In the genomic region with DNA sequence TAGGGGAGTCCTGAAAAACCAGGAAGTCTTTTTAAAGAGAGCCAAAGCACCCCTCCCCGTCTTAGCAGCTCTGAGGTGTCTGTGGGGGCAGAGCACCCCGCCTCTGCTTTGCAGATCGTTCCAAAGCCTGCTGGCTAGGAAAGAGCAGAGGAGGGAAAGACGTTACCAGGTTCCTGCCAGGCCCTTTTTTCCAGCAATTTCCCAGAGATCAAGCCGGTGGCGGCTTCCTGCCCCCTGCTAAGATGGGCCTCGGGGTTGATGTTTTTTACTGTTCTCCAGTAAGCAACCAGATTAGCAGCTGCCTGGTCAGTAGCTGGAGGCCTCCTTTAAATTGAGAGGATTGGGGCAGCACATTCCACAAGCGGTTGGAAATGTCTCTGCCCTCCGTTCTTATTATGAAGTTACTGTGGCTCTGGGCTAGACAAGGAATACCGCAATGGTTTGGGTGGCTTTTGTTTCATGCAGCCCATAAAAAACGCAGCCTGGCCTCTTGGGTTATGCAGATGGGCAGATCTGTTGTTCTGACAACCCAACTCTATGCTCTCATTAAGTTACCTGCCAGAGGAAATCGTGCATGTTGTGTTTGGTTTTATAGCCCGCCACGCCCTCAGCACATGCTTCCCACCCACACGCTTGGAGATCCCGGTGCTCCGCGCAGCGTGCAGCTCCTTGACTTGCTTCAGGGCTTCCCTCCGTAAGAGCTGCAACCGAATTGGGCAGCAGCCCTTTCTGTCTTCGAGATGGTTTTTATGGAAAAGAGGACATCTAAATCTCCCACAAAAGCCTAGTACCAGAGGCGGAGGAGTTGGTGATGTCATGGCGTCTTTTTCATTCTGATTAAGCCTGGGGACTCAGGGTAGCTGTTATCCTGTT, we compare ENCODE assay signal across 9 mouse cellular contexts.
DNase-seq lines count a peak whose midpoint lies in the region; ATAC-seq and TF ChIP-seq lines count a peak whose summit lies in the region.
"Had no signal": no experiment of that assay in that cellular context is flagged by ENCODE, and none has a peak within 500 bp of the region (broad histone marks: within the 10 kb centered on the region; RNA-seq: fewer than 3 reads in every experiment).

No protein-coding gene starts in this region.

- peaks cover 19% of the 10 kb centered on the region; the same call in 1 of the 2 replicates for H3K27me3 ChIP-seq in forebrain, embryonic 10.5 days (ENCODE audit: poor library complexity, severe bottlenecking)
- H3K27me3 ChIP-seq in intestine, postnatal 0 days (replicated peaks; ENCODE audit: control insufficient read depth, insufficient read depth, low read length) = no peaks in the 10 kb centered on the region

- no peak overlapping the region for H3K9ac ChIP-seq in intestine, postnatal 0 days (ENCODE audit: low read depth, low read length)

- H3K27ac ChIP-seq in forebrain, embryonic 10.5 days = peak overlapping the region; percentile 56
- H3K27ac ChIP-seq in intestine, postnatal 0 days (ENCODE audit: low read depth, low read length) = no peak overlapping the region

- 36% methylated on average over 24 of the region's 24 CpGs for WGBS in forebrain, embryonic 10.5 days
- WGBS in intestine, postnatal 0 days = 29% methylated on average over 24 of the region's 24 CpGs

- peak overlapping the region; percentile 24; the same call in 1 of the 2 replicates for H3K4me2 ChIP-seq in intestine, postnatal 0 days (replicated peaks; ENCODE audit: low read depth)

- DNase-seq in kidney, postnatal 4 days = peak; percentile 14 to 36
- no peak for DNase-seq in kidney, adult 11 months
- no peak for DNase-seq in forebrain, embryonic 10.5 days (ENCODE audit: extremely low spot score, low spot score)
- peak; percentile 20 for DNase-seq in retina, postnatal 1 day
- no peak for DNase-seq in cerebellum, adult 9-10 months
- no peak for DNase-seq in yolk sac, embryonic 10.5 days (ENCODE audit: low spot score)
- no peak for DNase-seq in thymus, postnatal 25 days
- DNase-seq: gastrocnemius, postnatal 10 days had no signal

- H3K4me3 ChIP-seq in forebrain, embryonic 10.5 days = peak overlapping the region; percentile 16
- no peak overlapping the region for H3K4me3 ChIP-seq in intestine, postnatal 0 days (ENCODE audit: low read depth, low read length)

- no peak for ATAC-seq in intestine, postnatal 0 days

- H3K4me1 ChIP-seq in forebrain, embryonic 10.5 days = peaks cover 17% of the 10 kb centered on the region
- 0 out of 2 replicates have a peak, but pooled peaks cover 4% of the 10 kb centered on the region for H3K4me1 ChIP-seq in intestine, postnatal 0 days (replicated peaks; ENCODE audit: control insufficient read depth, insufficient read depth, low read length)

- no peak for TF ChIP-seq CTCF in intestine, postnatal 0 days (IDR thresholded peaks at IDR 0.05; ENCODE audit: low read depth)

- no peaks in the 10 kb centered on the region for H3K36me3 ChIP-seq in forebrain, embryonic 10.5 days (replicated peaks)
- no peaks in the 10 kb centered on the region for H3K36me3 ChIP-seq in intestine, postnatal 0 days (ENCODE audit: control insufficient read depth, insufficient read depth)

- H3K9me3 ChIP-seq in forebrain, embryonic 10.5 days = no peaks in the 10 kb centered on the region
- H3K9me3 ChIP-seq in intestine, postnatal 0 days (ENCODE audit: control insufficient read depth) = no peaks in the 10 kb centered on the region

Comparison
In these comparisons a context has a peak if more than half of its experiments do, and no peak if none do; other contexts are left out.
1. DNase-seq: peak in kidney, postnatal 4 days (2 of 2) and retina, postnatal 1 day (single experiment); none in kidney, adult 11 months (single experiment), forebrain, embryonic 10.5 days (single experiment), cerebellum, adult 9-10 months (single experiment), yolk sac, embryonic 10.5 days (single experiment) and thymus, postnatal 25 days (single experiment).